ENCODE assay signal across 16 mouse cellular contexts in the genomic region with DNA sequence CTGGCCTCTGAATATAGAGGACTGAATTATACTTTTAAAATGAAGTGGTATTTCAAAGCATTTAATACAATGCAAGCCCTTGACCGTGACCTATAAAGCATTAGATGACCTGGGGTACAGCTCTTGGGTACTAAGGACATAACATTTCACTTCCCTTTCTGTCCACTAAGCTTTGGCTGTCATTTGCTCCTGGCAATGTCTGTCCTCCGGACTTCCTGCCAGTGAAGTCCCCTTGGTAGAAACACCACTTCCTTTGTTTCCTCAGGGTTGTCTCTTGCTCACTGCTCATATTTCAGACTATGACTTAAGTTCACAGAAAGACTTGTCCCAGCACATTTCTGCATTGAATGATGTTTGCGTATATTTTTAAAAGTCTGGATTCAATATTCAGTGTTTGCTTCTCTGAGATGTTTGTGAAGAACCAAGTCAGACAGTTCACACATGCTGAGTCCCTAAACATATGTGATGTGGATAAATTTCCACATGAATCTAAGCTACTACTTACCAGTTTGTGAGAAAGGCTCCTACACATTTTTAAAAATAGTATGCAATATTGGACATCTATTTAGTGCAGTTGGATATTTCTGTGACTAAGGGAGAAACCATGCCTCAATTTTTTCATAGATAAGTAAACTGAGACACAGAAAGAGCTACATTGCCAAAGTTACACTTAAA.
A peak's percentile ranks its signal among the peaks of the same experiment; 100 is the strongest.
DNase-seq lines count a peak whose midpoint lies in the region; ATAC-seq and TF ChIP-seq lines count a peak whose summit lies in the region.
"Had no signal": no experiment of that assay in that cellular context is flagged by ENCODE, and none has a peak within 500 bp of the region (broad histone marks: within the 10 kb centered on the region; RNA-seq: fewer than 3 reads in every experiment).

No protein-coding gene starts in this region.

- H3K9me3 ChIP-seq in heart, embryonic 12.5 days (replicated peaks), result no peaks in the 10 kb centered on the region
- H3K9me3 ChIP-seq in G1E (replicated peaks), result peaks cover 2% of the 10 kb centered on the region; the same call in 1 of the 2 replicates
- H3K9me3 ChIP-seq: midbrain, embryonic 12.5 days; neural tube, embryonic 15.5 days had no signal

- WGBS in heart, embryonic 12.5 days, result 76% methylated on average over 3 of the region's 3 CpGs

- no peaks in the 10 kb centered on the region for H3K36me3 ChIP-seq in heart, embryonic 12.5 days
- H3K36me3 ChIP-seq in G1E (replicated peaks), result no peaks in the 10 kb centered on the region
- H3K36me3 ChIP-seq: midbrain, embryonic 12.5 days; neural tube, embryonic 15.5 days had no signal

- no peak overlapping the region for H3K27ac ChIP-seq in heart, embryonic 12.5 days (ENCODE audit: poor library complexity, severe bottlenecking)
- H3K27ac ChIP-seq: midbrain, embryonic 12.5 days; neural tube, embryonic 15.5 days; stomach, postnatal 0 days had no signal

- H3K9ac ChIP-seq in heart, embryonic 12.5 days, result no peak overlapping the region
- H3K9ac ChIP-seq: midbrain, embryonic 12.5 days; neural tube, embryonic 15.5 days had no signal

- DNase-seq in heart, adult 8-10 months (ENCODE audit: low spot score), result peak; percentile 24
- DNase-seq in 416B (ENCODE audit: low read depth) (peak; percentile 80), G1E (ENCODE audit: low spot score) (no peak)
- peak; percentile 27 for DNase-seq in lung, postnatal 25 days (ENCODE audit: low spot score)
- DNase-seq in kidney, postnatal 4 days, result no peak
- DNase-seq in frontal cortex, postnatal 36 days (ENCODE audit: low spot score in 2 of 2), result no peak
- DNase-seq: cerebellum, postnatal 14 days; kidney, adult 8-10 months; layer of hippocampus, postnatal 36 days; liver had no signal

- H3K4me1 ChIP-seq in heart, embryonic 12.5 days (replicated peaks), result no peaks in the 10 kb centered on the region; the same call in 1 of the 2 replicates
- H3K4me1 ChIP-seq in G1E (ENCODE audit: insufficient read depth, low read depth, low read length), result no peaks in the 10 kb centered on the region
- H3K4me1 ChIP-seq: midbrain, embryonic 12.5 days; neural tube, embryonic 15.5 days had no signal

- no peak overlapping the region for H3K4me2 ChIP-seq in heart, embryonic 12.5 days
- H3K4me2 ChIP-seq: midbrain, embryonic 12.5 days; neural tube, embryonic 15.5 days had no signal

- TF ChIP-seq CTCF in G1E (IDR thresholded peaks at IDR 0.05; ENCODE audit: low read depth, low read length), result no peak

- H3K4me3 ChIP-seq in heart, embryonic 12.5 days, result no peak overlapping the region
- H3K4me3 ChIP-seq in G1E (ENCODE audit: low read depth, low read length), result no peak overlapping the region
- H3K4me3 ChIP-seq: midbrain, embryonic 12.5 days; myocyte; neural tube, embryonic 15.5 days had no signal

- H3K27me3 ChIP-seq in heart, embryonic 12.5 days (replicated peaks), result no peaks in the 10 kb centered on the region
- H3K27me3 ChIP-seq in G1E (ENCODE audit: insufficient read depth, low read length), result no peaks in the 10 kb centered on the region
- H3K27me3 ChIP-seq: midbrain, embryonic 12.5 days; neural tube, embryonic 15.5 days had no signal

- ATAC-seq in heart, embryonic 12.5 days (ENCODE audit: insufficient number of reproducible peaks, low FRiP score), result no peak
- 0 out of 2 replicates have a peak, but pooled peaks have one; percentile 1 for ATAC-seq in G1E (ENCODE audit: extremely low read depth, insufficient number of reproducible peaks, low FRiP score, poor library complexity, severe bottlenecking)
- ATAC-seq: CD4-positive, CD25-positive, alpha-beta regulatory T cell, adult 4 months had no signal

Comparison
In these comparisons a context has a peak if more than half of its experiments do, and no peak if none do; other contexts are left out.
1. DNase-seq: peak in heart, adult 8-10 months (single experiment), 416B (single experiment) and lung, postnatal 25 days (single experiment); none in G1E (single experiment), kidney, postnatal 4 days (0 of 2) and frontal cortex, postnatal 36 days (0 of 2).